Mouse (Mus musculus): ENCODE measurements at regions not wholly inside any gene's neighbourhood (a gene's known extent, or its start where the extent isn't known, plus 50 kb on each side); places are given as distances from the start of the nearest gene placed in this dataset.

DNA sequence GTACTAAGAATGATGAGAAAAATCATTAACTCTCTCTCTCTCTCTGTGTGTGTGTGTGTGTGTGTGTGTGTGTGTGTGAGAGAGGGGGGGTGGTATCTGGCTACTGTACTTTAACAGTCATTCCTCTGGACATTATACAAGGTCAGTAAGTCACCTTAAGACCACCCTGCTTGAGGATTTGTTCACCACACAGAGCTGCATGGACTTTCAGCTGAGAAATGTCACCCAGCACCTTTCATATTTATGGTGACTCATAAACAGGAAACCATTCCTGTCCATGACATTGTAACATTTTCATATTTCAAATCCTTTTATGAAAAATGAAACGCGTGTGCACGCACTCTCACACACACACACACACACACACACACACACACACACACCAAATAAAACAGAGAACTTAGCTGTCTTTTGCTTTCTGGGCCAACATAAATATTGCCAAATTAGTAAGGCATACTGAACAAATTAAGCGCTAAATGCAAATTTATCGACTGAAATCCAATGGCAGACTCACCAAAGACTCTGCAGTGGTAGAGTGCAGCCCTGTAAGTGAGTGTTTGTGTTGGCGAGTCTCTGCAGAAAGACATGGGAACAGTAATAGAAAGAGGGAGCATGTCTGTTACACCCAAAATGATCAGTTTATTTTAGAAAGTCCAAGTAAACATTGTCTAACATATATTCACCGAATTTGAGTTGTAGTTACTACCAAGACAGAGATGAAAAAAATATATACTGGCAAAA lies 277.7 kb downstream of the Osr1 start:
- no peak for DNase-seq (ENCODE audit: low spot score in 2 of 2)

- DNase-seq (ENCODE audit: low spot score in 2 of 2), result no peak
Measured at GRCm38 (mm10) chr12:9855503-9856024, 285.6 kb downstream of the Osr1 start.

DNA sequence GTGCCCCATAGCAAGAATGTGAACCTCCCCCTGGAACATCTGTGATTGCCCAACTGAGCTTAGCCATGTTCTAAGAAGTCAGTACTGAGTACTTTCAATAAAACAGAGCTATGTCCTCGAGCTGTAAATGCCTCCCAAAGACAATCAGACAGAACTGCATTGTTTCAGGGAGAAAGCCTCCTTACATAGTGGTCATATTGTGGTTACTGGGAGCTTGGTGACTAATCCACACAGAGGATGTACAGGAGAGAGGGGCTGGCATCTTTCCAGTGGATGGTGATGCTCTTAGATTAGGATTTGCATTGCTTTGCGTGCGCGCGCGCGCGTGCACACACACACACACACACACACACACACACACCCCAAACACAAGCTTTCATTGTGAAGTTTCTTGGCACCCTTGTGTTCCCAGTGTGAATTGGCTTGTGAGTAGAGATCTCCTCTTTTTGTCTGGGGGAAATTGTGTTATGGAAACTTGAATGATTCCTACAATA lies 286.3 kb downstream of the Osr1 start:
- DNase-seq (ENCODE audit: low spot score in 2 of 2), result no peak

DNA sequence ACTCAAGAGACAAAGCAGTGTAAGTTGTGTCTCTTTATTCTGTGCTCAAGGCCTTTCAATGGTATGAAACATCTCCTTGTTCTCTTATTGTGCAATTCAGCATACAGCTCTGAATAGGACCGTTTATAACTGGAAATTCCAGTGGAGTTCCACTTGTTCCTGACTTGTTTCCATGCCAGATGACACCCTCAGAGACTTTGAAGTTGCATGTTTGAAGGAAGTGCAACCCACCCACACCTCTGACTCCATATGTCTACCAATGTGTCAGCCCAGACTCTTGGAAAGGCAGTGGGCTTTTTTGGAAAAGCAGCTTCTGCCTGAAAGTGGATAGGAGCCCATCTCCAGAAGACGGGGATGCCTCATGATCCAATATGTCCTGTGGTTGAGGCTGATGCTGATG lies 288.1 kb downstream of the Osr1 start:
- DNase-seq (ENCODE audit: low spot score in 2 of 2), result no peak

DNA sequence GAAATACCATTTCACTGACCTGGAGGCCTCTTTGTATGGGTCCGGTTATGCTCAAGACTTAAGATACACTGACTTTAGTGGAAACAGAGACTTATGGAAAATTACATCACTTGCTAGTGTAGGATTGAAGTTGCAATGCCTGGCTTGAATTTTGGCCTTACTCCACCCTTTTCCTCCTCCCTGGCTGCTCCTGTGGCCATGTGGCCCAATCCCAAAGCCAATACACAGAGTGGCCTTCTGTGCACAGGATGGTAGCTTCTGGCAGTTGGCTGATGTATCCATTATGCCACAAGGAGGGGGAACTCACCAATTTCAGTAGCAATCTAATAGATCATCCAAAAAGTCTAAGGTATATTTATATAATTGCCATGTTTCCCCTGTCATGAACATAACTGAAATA lies 292.4 kb downstream of the Osr1 start:
- no peak for DNase-seq (ENCODE audit: low spot score in 2 of 2)

GRCm38 (mm10) chr12:9872236-9872635 lies 302.3 kb downstream of the Osr1 start:
- no peak for DNase-seq (ENCODE audit: low spot score in 2 of 2)

- no peak for DNase-seq (ENCODE audit: low spot score in 2 of 2)
Measured at GRCm38 (mm10) chr12:9873214-9873613, 303.3 kb downstream of the Osr1 start.

DNA sequence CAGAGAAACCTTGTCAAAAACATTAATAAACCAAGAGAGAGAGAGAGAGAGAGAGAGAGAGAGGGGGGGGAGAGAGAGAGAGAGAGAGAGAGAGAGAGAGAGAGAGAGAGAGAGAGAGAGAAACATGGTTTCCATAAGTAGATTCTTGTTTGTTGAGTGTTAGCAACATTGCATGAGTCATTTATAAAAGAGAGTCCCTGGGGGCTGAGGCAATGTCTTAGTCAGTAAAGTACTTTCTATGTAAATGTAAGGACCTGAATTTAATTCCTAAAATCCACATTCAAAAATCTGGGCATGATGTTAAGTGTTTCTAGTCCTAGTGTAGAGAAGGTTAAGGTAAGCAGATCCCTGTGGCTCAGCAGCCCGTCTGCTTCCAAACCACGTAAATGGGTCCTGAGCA lies 304.9 kb downstream of the Osr1 start:
- DNase-seq (ENCODE audit: low spot score in 2 of 2), result no peak

DNA sequence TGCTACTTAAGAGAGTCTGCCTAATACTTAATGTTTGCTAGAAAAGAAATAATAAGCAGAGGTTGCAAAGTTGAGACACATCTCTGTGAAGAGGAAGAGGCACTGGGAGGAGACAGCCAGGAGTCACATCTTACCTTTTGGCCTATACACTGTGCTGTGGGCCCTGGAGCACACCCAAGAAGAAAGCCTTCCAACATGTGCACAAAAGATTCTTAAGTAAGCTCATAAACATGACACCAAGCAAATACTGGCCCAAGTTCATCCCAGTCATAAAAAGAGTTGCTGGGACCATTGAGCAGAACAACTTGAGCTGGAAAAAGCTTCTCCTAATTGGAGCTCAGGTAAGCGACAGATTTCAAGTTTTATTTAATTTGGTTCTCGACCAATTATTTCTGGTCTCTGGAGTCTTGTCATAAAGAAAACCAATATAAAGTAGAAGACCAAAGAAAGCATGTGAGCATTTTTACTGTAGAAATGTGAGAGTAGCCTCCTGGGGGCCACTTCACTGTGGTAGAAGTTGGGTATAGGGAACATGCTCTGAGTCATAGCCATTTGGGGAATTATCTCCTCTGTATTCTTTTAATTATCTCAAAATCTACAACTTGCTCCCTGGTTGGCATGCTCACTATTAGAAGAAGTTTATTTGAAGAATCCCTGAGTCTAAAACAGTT lies 312.2 kb downstream of the Osr1 start:
- DNase-seq (ENCODE audit: low spot score in 2 of 2), result no peak

GRCm38 (mm10) chr12:9883037-9883730 lies 313.3 kb downstream of the Osr1 start:
- DNase-seq (ENCODE audit: low spot score in 2 of 2), result no peak

- no peak for DNase-seq (ENCODE audit: low spot score in 2 of 2)
Measured at GRCm38 (mm10) chr12:9894521-9894920, 324.6 kb downstream of the Osr1 start.

DNA sequence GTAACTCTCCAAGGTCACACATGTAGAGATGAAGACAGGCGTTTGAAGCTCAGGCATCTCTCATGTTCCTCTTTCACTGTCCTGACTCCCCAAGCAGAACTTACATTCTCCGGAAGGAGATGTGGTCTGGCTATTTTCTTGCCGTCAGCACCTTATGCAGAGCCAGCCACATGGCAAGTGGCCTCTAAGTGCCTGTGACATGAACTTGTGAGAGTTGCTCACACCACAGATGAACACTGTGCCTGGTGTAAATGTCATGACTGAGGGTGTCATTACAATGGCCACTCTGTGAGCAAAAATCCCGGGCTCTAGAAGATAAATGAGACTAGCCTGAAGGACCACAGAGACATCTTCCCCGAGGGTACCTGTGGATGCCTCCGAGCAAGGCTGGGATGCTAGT lies 328.1 kb downstream of the Osr1 start:
- no peak for DNase-seq (ENCODE audit: low spot score in 2 of 2)

- DNase-seq (ENCODE audit: low spot score in 2 of 2), result peak in 1 of 2 experiments; percentile 26
Measured at GRCm38 (mm10) chr12:9898420-9898819, 328.5 kb downstream of the Osr1 start.

- DNase-seq (ENCODE audit: low spot score in 2 of 2), result no peak
Measured at GRCm38 (mm10) chr12:9901948-9902347, 332.0 kb downstream of the Osr1 start.

DNA sequence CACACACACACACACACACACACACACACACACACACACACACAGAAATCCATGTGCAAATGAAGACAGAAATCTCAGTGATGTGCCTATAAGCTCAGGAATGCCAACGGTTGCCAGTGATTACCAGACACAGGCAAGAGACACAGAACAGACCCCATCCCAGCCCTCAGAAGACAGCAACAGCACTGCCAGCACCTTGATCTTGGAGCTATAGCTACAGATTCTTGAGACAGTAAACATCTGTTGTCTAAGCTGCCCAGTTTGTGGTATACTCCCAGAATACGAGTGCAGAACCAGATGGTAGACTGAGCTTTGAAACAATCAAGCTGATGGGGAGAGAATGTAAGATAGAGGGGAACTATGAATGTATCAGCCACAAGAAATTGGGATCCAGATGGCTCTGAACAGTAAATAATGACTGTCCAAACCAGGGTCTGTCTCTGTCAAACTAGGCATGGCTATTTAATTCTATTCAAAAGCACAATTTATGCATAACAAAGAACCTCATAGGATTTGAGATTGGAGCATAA lies 333.9 kb downstream of the Osr1 start:
- DNase-seq (ENCODE audit: low spot score in 2 of 2), result no peak

- DNase-seq (ENCODE audit: low spot score in 2 of 2), result no peak
Measured at GRCm38 (mm10) chr12:9912333-9912732, 342.4 kb downstream of the Osr1 start.

- peak in 1 of 2 experiments; percentile 47 for DNase-seq (ENCODE audit: low spot score in 2 of 2)
Measured at GRCm38 (mm10) chr12:9915726-9916140, 345.8 kb downstream of the Osr1 start.

- DNase-seq (ENCODE audit: low spot score in 2 of 2), result no peak
Measured at GRCm38 (mm10) chr12:9918026-9918425, 348.1 kb downstream of the Osr1 start.

GRCm38 (mm10) chr12:9919007-9919406 lies 349.1 kb downstream of the Osr1 start:
- DNase-seq (ENCODE audit: low spot score in 2 of 2), result no peak

- DNase-seq (ENCODE audit: low spot score in 2 of 2), result no peak
Measured at GRCm38 (mm10) chr12:9919433-9919832, 349.5 kb downstream of the Osr1 start.

- no peak for DNase-seq (ENCODE audit: low spot score in 2 of 2)
Measured at GRCm38 (mm10) chr12:9920401-9920800, 350.5 kb downstream of the Osr1 start.

DNA sequence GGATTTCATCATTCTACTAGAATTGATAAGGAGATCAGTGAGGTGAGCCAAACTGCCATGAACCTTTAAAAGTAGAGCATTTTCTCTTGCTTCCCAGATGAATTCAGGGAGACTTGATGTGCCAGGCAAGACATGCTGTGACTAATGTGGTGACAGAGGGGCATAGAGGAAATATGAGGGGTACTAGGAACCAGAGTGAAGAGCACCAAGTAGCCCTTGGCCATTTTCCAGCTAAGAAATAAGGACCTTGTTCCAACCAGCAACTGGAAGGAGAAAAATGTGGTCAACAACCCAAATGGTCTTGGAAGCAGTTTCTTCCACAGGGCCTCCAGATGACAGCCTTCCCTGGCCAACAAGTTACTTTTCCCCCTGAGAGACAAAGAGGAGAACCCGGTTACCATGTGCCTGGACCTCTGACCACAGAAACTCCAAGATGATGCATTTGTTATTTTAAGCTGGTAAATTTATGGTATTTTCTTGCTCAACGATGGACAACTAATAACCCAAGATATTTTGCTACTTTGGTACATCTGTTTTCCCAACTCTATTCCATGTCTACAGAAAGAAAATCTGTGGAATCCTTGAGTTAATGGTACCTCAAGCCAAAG lies 351.8 kb downstream of the Osr1 start:
- no peak for DNase-seq (ENCODE audit: low spot score in 2 of 2)
